Mouse (Mus musculus) heart, embryonic 13.5 days (tissue): Measurements from ENCODE around the gene Ugt1a7c. TPM values are rescaled to one million over a fixed set of nuclear protein-coding genes. Genes with fewer than 3 reads are reported as not detected.
A peak's percentile ranks its signal among the peaks of the same experiment; 100 is the strongest.

ENCODE experiments used
- ATAC-seq: fragments of 200-750 bp; cut with Nextera tagmentation; 2 replicates; pipeline ENCODE4 v1.8.0; 2017; ENCODE audit warnings: moderate TSS enrichment; ENCODE audit not compliant: insufficient number of reproducible peaks, low FRiP score, low TSS enrichment; ENCODE audit errors: extremely low read depth
- H3K27ac ChIP-seq: fragments of 300-500 bp; sonication (generic); replicated peaks from 2 replicates; pipeline ENCODE4 v1.5.1; 2015; ENCODE audit warnings: moderate library complexity, mild to moderate bottlenecking, inconsistent platforms
- H3K27me3 ChIP-seq: fragments of 300-500 bp; sonication (generic); replicated peaks from 2 replicates; pipeline ENCODE4 v1.6.1; 2015; ENCODE audit warnings: mild to moderate bottlenecking, inconsistent platforms
- H3K36me3 ChIP-seq: fragments of 300-500 bp; sonication (generic); 2 replicates; pipeline ENCODE4 v1.6.1; 2015; ENCODE audit warnings: mild to moderate bottlenecking, inconsistent platforms
- H3K4me1 ChIP-seq: fragments of 300-500 bp; sonication (generic); 2 replicates; pipeline ENCODE4 v1.6.1; 2015; ENCODE audit warnings: inconsistent platforms
- H3K4me2 ChIP-seq: fragments of 300-500 bp; sonication (generic); 2 replicates; pipeline ENCODE4 v1.6.1; 2015; ENCODE audit warnings: inconsistent platforms, mild to moderate bottlenecking, moderate library complexity
- H3K4me3 ChIP-seq: fragments of 300-500 bp; sonication (generic); 2 replicates; pipeline ENCODE4 v1.5.1; 2015; ENCODE audit warnings: moderate library complexity, mild to moderate bottlenecking, inconsistent platforms
- H3K9ac ChIP-seq: fragments of 300-500 bp; sonication (generic); 2 replicates; pipeline ENCODE4 v1.6.1; 2015; ENCODE audit warnings: inconsistent platforms, mild to moderate bottlenecking, moderate library complexity
- H3K9me3 ChIP-seq: fragments of 300-500 bp; sonication (generic); 2 replicates; pipeline ENCODE4 v1.6.1; 2016; ENCODE audit warnings: inconsistent platforms
- WGBS: fragments of 180-500 bp; shearing (Covaris S2); methylation state at CpG from one replicate; pipeline ENCODE4 v1.1.7; 2015; ENCODE audit warnings: mixed read lengths; 5-methylcytosine and 5-hydroxymethylcytosine counted together
- polyA plus RNA-seq: library from polyadenylated mRNA; unstranded; fragments of >200 nt; fragmentation: Nextera tagmentation; extraction: Ambion mirVana; gene quantifications from 2 replicates; pipeline ENCODE4 v1.2.1, GENCODE M21; 2015

Ugt1a7c gene
- polyA plus RNA-seq, 1 experiment from 2014 or later = 1.7 TPM

DNA sequence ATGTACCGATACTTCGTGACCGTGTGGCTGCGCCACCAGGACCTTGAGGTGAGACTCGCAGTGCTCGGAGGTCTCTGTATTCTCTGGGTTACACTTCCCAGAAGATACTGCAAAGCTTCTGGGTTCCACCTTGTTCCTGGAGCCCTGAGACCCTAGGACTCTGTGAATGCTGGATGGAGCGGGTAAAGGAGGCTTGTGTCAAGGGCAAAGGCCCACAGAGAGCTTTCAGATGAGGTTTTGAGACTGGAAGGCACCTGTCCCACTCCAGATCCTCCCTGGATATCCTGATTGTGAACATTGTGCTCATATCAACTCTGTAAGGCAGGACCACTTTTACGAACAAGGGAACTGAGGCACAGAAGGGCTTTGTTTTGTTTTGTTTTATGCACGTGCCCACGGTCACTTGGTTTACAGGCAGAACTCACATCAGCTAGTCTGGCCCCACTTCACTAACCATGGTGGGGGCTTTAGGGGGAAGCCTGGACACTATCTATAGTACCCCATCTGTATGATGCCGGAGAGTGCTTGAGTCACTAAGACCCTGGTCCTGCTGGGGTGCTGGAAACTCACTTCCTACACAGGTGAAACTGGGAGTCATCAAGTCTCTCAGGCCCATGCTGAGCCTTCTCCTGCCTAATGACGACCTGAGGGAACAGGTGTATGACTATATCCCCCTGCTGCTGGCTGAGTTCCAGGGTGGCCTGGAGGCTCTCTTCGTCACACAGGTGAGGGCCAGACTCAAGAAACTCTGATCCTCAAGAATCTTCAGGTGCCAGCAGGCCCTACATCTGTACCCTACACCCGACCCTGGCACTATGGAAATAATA lies 138.8 kb downstream of the Ugt1a7c start:
- Histone ChIP-seq H3K27ac (no peak overlapping the region), H3K36me3 (no peaks in the 10 kb centered on the region), H3K4me3 (no peak overlapping the region), H3K9me3 (peaks cover 94% of the 10 kb centered on the region), H3K27me3 (no peaks in the 10 kb centered on the region), H3K9ac (no peak overlapping the region), H3K4me1 (no peaks in the 10 kb centered on the region), H3K4me2 (no peak overlapping the region)
- WGBS = 56% methylated on average over 14 of the region's 14 CpGs
- no peak for ATAC-seq

DNA sequence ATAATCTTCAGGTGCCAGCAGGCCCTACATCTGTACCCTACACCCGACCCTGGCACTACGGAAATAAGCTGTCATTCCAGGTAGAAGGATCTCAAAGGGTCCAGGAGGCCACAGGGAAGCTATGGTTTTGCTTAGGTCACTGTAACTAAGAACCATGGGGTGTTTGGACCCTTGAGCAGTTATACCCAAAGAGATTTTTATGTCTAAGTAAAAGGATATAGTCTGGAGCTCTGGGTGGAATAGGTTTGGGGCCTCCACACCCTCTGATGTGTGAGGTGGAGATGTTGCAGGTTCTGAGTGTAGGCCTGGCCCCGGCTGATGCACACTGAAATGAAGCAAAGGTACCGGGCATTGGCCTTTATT lies 139.4 kb downstream of the Ugt1a7c start:
- no peak for ATAC-seq
- Histone ChIP-seq H3K27me3 (no peaks in the 10 kb centered on the region), H3K4me1 (no peaks in the 10 kb centered on the region), H3K27ac (no peak overlapping the region), H3K9ac (no peak overlapping the region), H3K4me3 (no peak overlapping the region), H3K36me3 (no peaks in the 10 kb centered on the region), H3K9me3 (peaks cover 94% of the 10 kb centered on the region), H3K4me2 (no peak overlapping the region)
- 56% methylated on average over 4 of the region's 4 CpGs for WGBS

DNA sequence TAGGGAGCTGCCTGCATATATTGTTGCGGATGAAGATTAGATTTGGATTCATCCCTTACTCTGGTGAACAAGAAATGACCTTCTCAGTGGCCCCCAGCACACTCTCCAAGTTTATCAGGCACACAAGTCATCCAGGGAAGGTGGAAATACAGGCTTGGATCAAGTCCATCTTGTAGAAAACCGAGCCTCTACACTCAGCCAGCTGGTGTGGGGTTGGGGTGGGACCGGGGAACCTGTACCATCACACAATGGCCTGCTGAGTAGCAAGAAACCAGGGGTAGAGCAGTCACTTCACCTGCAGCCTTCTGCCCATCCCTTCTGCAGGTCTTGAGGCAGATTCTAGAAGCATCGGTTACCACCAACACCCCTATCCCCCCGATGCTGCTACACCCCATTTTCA lies 139.8 kb downstream of the Ugt1a7c start:
- Histone ChIP-seq H3K27ac (no peak overlapping the region), H3K9me3 (peaks cover 94% of the 10 kb centered on the region), H3K4me1 (no peaks in the 10 kb centered on the region), H3K36me3 (no peaks in the 10 kb centered on the region), H3K9ac (no peak overlapping the region), H3K4me2 (no peak overlapping the region), H3K27me3 (no peaks in the 10 kb centered on the region), H3K4me3 (no peak overlapping the region)
- ATAC-seq = no peak
- WGBS = 39% methylated on average over 5 of the region's 5 CpGs

- WGBS = 52% methylated on average over 11 of the region's 11 CpGs
- Histone ChIP-seq H3K9ac (no peak overlapping the region), H3K27ac (no peak overlapping the region), H3K4me1 (no peaks in the 10 kb centered on the region), H3K36me3 (no peaks in the 10 kb centered on the region), H3K27me3 (no peaks in the 10 kb centered on the region), H3K9me3 (peaks cover 94% of the 10 kb centered on the region), H3K4me2 (no peak overlapping the region), H3K4me3 (no peak overlapping the region)
- ATAC-seq = no peak
These were observed 140.4 kb downstream of the Ugt1a7c start for GRCm38 (mm10) chr1:88235046-88235893.

GRCm38 (mm10) chr1:88235894-88236415 lies 141.1 kb downstream of the Ugt1a7c start:
- ATAC-seq = no peak
- Histone ChIP-seq H3K4me3 (no peak overlapping the region), H3K9ac (no peak overlapping the region), H3K4me1 (no peaks in the 10 kb centered on the region), H3K36me3 (no peaks in the 10 kb centered on the region), H3K4me2 (no peak overlapping the region), H3K27me3 (no peaks in the 10 kb centered on the region), H3K27ac (no peak overlapping the region), H3K9me3 (peaks cover 94% of the 10 kb centered on the region)
- WGBS = 50% methylated on average over 4 of the region's 4 CpGs

- 62% methylated on average over 5 of the region's 5 CpGs for WGBS
- Histone ChIP-seq H3K27me3 (no peaks in the 10 kb centered on the region), H3K4me3 (no peak overlapping the region), H3K4me1 (no peaks in the 10 kb centered on the region), H3K9me3 (peaks cover 94% of the 10 kb centered on the region), H3K36me3 (no peaks in the 10 kb centered on the region), H3K4me2 (no peak overlapping the region), H3K9ac (no peak overlapping the region), H3K27ac (no peak overlapping the region)
- no peak for ATAC-seq
These were observed 142.4 kb downstream of the Ugt1a7c start for GRCm38 (mm10) chr1:88237311-88237710.

DNA sequence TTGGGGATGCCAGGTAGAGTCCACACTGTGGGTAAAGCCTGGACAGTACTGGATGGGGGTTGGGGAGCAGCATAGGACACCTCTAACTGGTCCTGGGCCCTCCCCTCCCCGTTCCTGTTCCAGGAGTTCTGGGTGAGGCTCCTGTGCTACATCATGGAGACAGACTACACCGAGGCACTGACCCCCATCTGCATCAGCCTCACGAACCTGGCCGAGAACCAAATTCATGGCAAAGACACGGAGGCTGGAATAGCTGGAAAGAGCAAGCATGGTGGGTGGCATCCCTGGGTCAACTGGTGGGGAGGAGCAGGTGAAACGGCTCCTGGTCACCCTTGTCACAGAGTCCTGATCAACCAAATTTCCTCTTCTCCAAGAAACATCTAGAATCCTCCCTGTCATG lies 143.9 kb downstream of the Ugt1a7c start:
- Histone ChIP-seq H3K9me3 (peaks cover 94% of the 10 kb centered on the region), H3K27ac (no peak overlapping the region), H3K9ac (no peak overlapping the region), H3K4me1 (no peaks in the 10 kb centered on the region), H3K4me2 (no peak overlapping the region), H3K27me3 (no peaks in the 10 kb centered on the region), H3K4me3 (no peak overlapping the region), H3K36me3 (no peaks in the 10 kb centered on the region)
- WGBS = 68% methylated on average over 6 of the region's 6 CpGs
- ATAC-seq = 0 out of 2 replicates have a peak, but pooled peaks have one; percentile 1

- H3K4me1 ChIP-seq = no peaks in the 10 kb centered on the region
- H3K27me3 ChIP-seq = no peaks in the 10 kb centered on the region
- no peak overlapping the region for H3K4me2 ChIP-seq
- no peak overlapping the region for H3K4me3 ChIP-seq
- no peak overlapping the region for H3K9ac ChIP-seq
- ATAC-seq = no peak
- 63% methylated on average over 5 of the region's 5 CpGs for WGBS
- H3K27ac ChIP-seq = no peak overlapping the region
- no peaks in the 10 kb centered on the region for H3K36me3 ChIP-seq
- H3K9me3 ChIP-seq = peaks cover 95% of the 10 kb centered on the region
These were observed 145.2 kb downstream of the Ugt1a7c start for GRCm38 (mm10) chr1:88240072-88240471.

GRCm38 (mm10) chr1:88240579-88240978 lies 145.7 kb downstream of the Ugt1a7c start:
- ATAC-seq = no peak
- Histone ChIP-seq H3K36me3 (no peaks in the 10 kb centered on the region), H3K4me1 (no peaks in the 10 kb centered on the region), H3K4me2 (no peak overlapping the region), H3K27ac (no peak overlapping the region), H3K9ac (no peak overlapping the region), H3K9me3 (peaks cover 95% of the 10 kb centered on the region), H3K4me3 (no peak overlapping the region), H3K27me3 (no peaks in the 10 kb centered on the region)
- 53% methylated on average over 4 of the region's 4 CpGs for WGBS

DNA sequence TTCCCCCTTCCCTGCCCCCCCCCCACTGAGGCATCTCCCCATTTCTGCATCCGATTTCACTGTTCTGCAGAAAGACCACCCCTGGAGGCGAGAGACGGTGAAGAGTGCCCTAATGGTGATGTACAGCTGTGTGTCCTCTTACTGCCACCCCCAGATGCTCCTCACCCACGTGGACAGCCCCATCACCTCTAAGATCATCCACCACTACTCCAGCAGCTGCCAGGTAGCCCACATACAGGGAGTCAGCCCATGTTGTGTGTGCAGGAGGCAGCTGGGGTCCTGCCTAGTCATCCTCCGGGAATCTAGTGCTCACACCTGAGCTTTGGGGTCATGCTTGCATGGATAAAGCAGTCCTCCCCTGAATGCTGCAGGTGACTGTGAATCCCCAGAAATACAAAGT lies 149.0 kb downstream of the Ugt1a7c start:
- H3K4me3 ChIP-seq = no peak overlapping the region
- H3K4me1 ChIP-seq = no peaks in the 10 kb centered on the region
- peaks cover 97% of the 10 kb centered on the region for H3K9me3 ChIP-seq
- no peak overlapping the region for H3K27ac ChIP-seq
- H3K4me2 ChIP-seq = no peak overlapping the region
- H3K9ac ChIP-seq = no peak overlapping the region
- H3K27me3 ChIP-seq = no peaks in the 10 kb centered on the region
- ATAC-seq = no peak
- no peaks in the 10 kb centered on the region for H3K36me3 ChIP-seq
- WGBS = 58% methylated on average over 5 of the region's 5 CpGs

DNA sequence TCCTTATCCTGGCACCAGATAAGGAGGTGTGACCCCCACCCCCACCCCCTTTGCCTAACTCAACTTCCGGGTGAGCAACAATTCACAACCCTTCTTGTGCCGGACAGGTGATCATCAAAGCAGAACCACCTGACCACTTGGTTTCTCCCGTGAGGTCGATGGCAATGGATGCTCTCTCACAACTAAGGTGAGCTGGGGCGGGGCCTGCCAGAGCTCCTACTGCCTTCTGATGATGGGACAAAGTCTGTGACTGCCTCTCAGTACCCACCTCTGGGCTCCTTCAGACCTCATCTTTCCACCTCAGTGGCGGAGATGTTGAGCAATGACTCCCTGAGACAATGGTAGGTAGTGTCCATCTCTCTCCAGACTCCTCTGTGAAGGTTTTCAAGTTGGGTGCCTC lies 151.0 kb downstream of the Ugt1a7c start:
- Histone ChIP-seq H3K27ac (no peak overlapping the region), H3K9me3 (peaks cover 97% of the 10 kb centered on the region), H3K4me2 (no peak overlapping the region), H3K36me3 (no peaks in the 10 kb centered on the region), H3K9ac (no peak overlapping the region), H3K27me3 (no peaks in the 10 kb centered on the region), H3K4me3 (no peak overlapping the region), H3K4me1 (no peaks in the 10 kb centered on the region)
- WGBS = 69% methylated on average over 6 of the region's 6 CpGs
- ATAC-seq = no peak
